Mouse (Mus musculus) heart, postnatal 0 days (tissue): ENCODE measurements around the gene Dlg3.

Experiments used
- CTCF ChIP-seq: IDR thresholded peaks from 2 replicates; pipeline ENCODE4 v1.5.1; 2016; ENCODE audit warnings: antibody characterized with exemption, control low read depth, low read depth
- EP300 ChIP-seq: IDR thresholded peaks from 2 replicates; pipeline ENCODE4 v1.6.1; 2016; ENCODE audit warnings: antibody characterized with exemption, low read depth

- TF ChIP-seq CTCF (no peak), EP300 (no peak)
These were observed 1.7 kb upstream of the Dlg3 start for GRCm38 (mm10) chrX:100765855-100766254.
